In genomic region chr16:92761968-92762521, GRCm38 (mm10) we compare ENCODE assay signal across 8 mouse cellular contexts.
DNase-seq lines count a peak whose midpoint lies in the region.

No protein-coding gene starts in this region.

- peak; percentile 11 to 25 for DNase-seq in adrenal gland, postnatal 36 days
- DNase-seq in adrenal gland, adult 8-10 months = no peak
- DNase-seq in left cerebral cortex, postnatal 10 days (ENCODE audit: extremely low spot score in 1 of 2, low spot score in 2 of 2) = peak; percentile 35 to 48
- DNase-seq in left cerebral cortex, adult 18-20 months (ENCODE audit: low spot score in 2 of 2) = no peak
- DNase-seq in cerebellum, postnatal 14 days = peak; percentile 50 to 73
- peak; percentile 52 for DNase-seq in lung, postnatal 10 days
- DNase-seq in gastrocnemius, adult 18-20 months (ENCODE audit: low spot score) = no peak
- DNase-seq in right cerebral cortex, postnatal 36 days (ENCODE audit: low spot score in 2 of 2) = no peak

- intact Hi-C loops in left cerebral cortex, postnatal 10 days (cut with DNase I) = no loop called here

Comparison
In these comparisons a context has a peak if more than half of its experiments do, and no peak if none do; other contexts are left out.
1. DNase-seq: peak in adrenal gland, postnatal 36 days (2 of 2), left cerebral cortex, postnatal 10 days (2 of 2), cerebellum, postnatal 14 days (2 of 2) and lung, postnatal 10 days (single experiment); none in adrenal gland, adult 8-10 months (single experiment), left cerebral cortex, adult 18-20 months (0 of 2), gastrocnemius, adult 18-20 months (single experiment) and right cerebral cortex, postnatal 36 days (0 of 2).